Mouse (Mus musculus): Measurements from ENCODE around the gene Usp24. TPM values are rescaled to one million over a fixed set of nuclear protein-coding genes. Genes with fewer than 3 reads are reported as not detected.

The Usp24 gene
- polyA plus RNA-seq, 1 experiment from 2014 or later, result 12.6 TPM

DNA sequence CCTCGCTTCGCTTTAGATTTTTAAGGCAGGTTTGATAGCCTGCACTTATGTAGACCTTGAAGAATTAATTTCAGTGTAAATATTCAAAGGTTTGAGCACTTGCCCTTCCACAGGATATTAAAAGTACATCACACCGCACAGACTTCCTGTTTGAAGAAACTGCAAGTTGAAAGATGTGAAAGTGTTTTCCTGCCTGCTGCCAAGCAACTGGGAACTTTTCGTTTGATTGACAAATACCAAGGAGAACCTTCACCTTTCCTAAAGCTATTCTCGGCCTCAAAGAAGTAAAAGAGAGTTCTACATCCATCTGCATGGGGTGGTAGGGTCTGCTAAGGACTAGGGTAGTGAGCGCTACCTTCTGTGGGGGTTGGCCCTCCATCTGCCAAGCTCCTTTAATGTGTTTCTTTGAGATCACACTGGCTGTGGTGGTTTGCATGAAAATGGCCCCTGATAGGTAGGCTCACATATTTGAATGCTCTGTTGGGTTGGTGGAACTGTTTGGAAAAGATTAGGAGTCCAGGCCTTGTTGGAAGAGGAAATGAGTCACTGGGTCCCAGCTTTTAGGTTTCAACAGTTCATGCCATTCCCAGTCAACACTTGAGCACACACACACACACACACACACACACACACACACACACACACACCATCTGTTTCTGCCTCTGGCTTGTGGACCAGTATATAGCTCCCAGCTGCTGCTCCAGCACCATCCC, 22.5 kb upstream of the Usp24 start:
- no peak overlapping the region for H3K27ac ChIP-seq (replicated peaks; ENCODE audit: low read depth, low read length)
- WGBS, result 86% methylated on average over 6 of the region's 6 CpGs
- no peaks in the 10 kb centered on the region for H3K4me1 ChIP-seq (ENCODE audit: control insufficient read depth, insufficient read depth, low read length)
- ATAC-seq (ENCODE audit: low FRiP score, low TSS enrichment) (no peak), DNase-seq (no peak)
- H3K36me3 ChIP-seq (ENCODE audit: control insufficient read depth, insufficient read depth, low read length), result no peaks in the 10 kb centered on the region
- H3K9me3 ChIP-seq (ENCODE audit: control insufficient read depth, low read length), result no peaks in the 10 kb centered on the region
- no peaks in the 10 kb centered on the region for H3K27me3 ChIP-seq (ENCODE audit: control insufficient read depth, insufficient read depth, low read length)
- H3K4me2 ChIP-seq (ENCODE audit: low read length), result no peak overlapping the region
- H3K9ac ChIP-seq (replicated peaks; ENCODE audit: low read length), result no peak overlapping the region
- no peak overlapping the region for H3K4me3 ChIP-seq (replicated peaks; ENCODE audit: low read depth, low read length)

GRCm38 (mm10) chr4:106295696-106296095, 20.3 kb upstream of the Usp24 start:
- Histone ChIP-seq H3K4me2 (ENCODE audit: low read length) (no peak overlapping the region), H3K9me3 (ENCODE audit: control insufficient read depth, low read length) (no peaks in the 10 kb centered on the region), H3K4me1 (ENCODE audit: control insufficient read depth, insufficient read depth, low read length) (no peaks in the 10 kb centered on the region), H3K27ac (replicated peaks; ENCODE audit: low read depth, low read length) (no peak overlapping the region), H3K4me3 (replicated peaks; ENCODE audit: low read depth, low read length) (no peak overlapping the region), H3K9ac (replicated peaks; ENCODE audit: low read length) (no peak overlapping the region), H3K27me3 (ENCODE audit: control insufficient read depth, insufficient read depth, low read length) (no peaks in the 10 kb centered on the region), H3K36me3 (ENCODE audit: control insufficient read depth, insufficient read depth, low read length) (no peaks in the 10 kb centered on the region)
- DNase-seq (no peak), ATAC-seq (ENCODE audit: low FRiP score, low TSS enrichment) (no peak)
- 75% methylated on average over 4 of the region's 4 CpGs for WGBS

- no peak for DNase-seq
- Histone ChIP-seq H3K9ac (replicated peaks; ENCODE audit: low read length) (no peak overlapping the region), H3K4me2 (ENCODE audit: low read length) (no peak overlapping the region), H3K4me3 (replicated peaks; ENCODE audit: low read depth, low read length) (no peak overlapping the region), H3K9me3 (ENCODE audit: control insufficient read depth, low read length) (no peaks in the 10 kb centered on the region), H3K4me1 (ENCODE audit: control insufficient read depth, insufficient read depth, low read length) (no peaks in the 10 kb centered on the region), H3K27me3 (ENCODE audit: control insufficient read depth, insufficient read depth, low read length) (no peaks in the 10 kb centered on the region), H3K27ac (replicated peaks; ENCODE audit: low read depth, low read length) (no peak overlapping the region), H3K36me3 (ENCODE audit: control insufficient read depth, insufficient read depth, low read length) (no peaks in the 10 kb centered on the region)
- WGBS, result 91% methylated on average over 7 of the region's 7 CpGs
- no peak for ATAC-seq (ENCODE audit: low FRiP score, low TSS enrichment)
Observed at GRCm38 (mm10) chr4:106296412-106297086, 19.5 kb upstream of the Usp24 start.

GRCm38 (mm10) chr4:106301346-106301745, 14.7 kb upstream of the Usp24 start:
- no peak overlapping the region for H3K9ac ChIP-seq (replicated peaks; ENCODE audit: low read length)
- 90% methylated on average over 6 of the region's 6 CpGs for WGBS
- no peak for DNase-seq
- no peaks in the 10 kb centered on the region for H3K27me3 ChIP-seq (ENCODE audit: control insufficient read depth, insufficient read depth, low read length)
- no peaks in the 10 kb centered on the region for H3K36me3 ChIP-seq (ENCODE audit: control insufficient read depth, insufficient read depth, low read length)
- no peak for ATAC-seq (ENCODE audit: low FRiP score, low TSS enrichment)
- no peak overlapping the region for H3K27ac ChIP-seq (replicated peaks; ENCODE audit: low read depth, low read length)
- H3K4me2 ChIP-seq (ENCODE audit: low read length), result no peak overlapping the region
- H3K9me3 ChIP-seq (ENCODE audit: control insufficient read depth, low read length), result no peaks in the 10 kb centered on the region
- H3K4me1 ChIP-seq (ENCODE audit: control insufficient read depth, insufficient read depth, low read length), result no peaks in the 10 kb centered on the region
- no peak overlapping the region for H3K4me3 ChIP-seq (replicated peaks; ENCODE audit: low read depth, low read length)

DNA sequence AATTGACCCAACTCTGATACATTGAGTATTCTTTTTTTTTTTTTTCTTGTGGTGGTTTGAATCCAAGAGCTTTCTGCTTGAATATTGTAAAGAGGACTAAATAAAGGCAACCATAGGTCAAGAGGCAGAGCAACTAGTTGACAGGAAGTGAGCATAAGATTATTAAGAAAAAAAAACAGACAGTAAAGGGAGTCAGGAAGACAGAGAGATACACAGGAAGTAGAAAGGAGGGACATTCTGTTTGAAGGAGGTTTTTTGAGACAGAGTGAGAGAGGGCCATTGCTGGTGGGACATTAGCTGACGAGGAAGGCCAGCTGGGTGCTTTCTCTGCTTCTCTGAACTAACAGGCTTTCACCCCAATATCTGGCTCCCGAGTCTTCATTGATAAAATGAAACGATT, 7.9 kb upstream of the Usp24 start:
- no peak overlapping the region for H3K9ac ChIP-seq (replicated peaks; ENCODE audit: low read length)
- H3K9me3 ChIP-seq (ENCODE audit: control insufficient read depth, low read length), result no peaks in the 10 kb centered on the region
- H3K27ac ChIP-seq (replicated peaks; ENCODE audit: low read depth, low read length), result no peak overlapping the region
- H3K4me2 ChIP-seq (ENCODE audit: low read length), result no peak overlapping the region
- H3K27me3 ChIP-seq (ENCODE audit: control insufficient read depth, insufficient read depth, low read length), result no peaks in the 10 kb centered on the region
- H3K4me1 ChIP-seq (ENCODE audit: control insufficient read depth, insufficient read depth, low read length), result no peaks in the 10 kb centered on the region
- DNase-seq, result no peak
- H3K4me3 ChIP-seq (replicated peaks; ENCODE audit: low read depth, low read length), result no peak overlapping the region
- no peaks in the 10 kb centered on the region for H3K36me3 ChIP-seq (ENCODE audit: control insufficient read depth, insufficient read depth, low read length)
- WGBS, result 92% methylated on average over 3 of the region's 3 CpGs
- no peak for ATAC-seq (ENCODE audit: low FRiP score, low TSS enrichment)

GRCm38 (mm10) chr4:106312651-106313050, 3.4 kb upstream of the Usp24 start:
- Histone ChIP-seq H3K4me3 (replicated peaks; ENCODE audit: low read depth, low read length) (no peak overlapping the region), H3K9me3 (ENCODE audit: control insufficient read depth, low read length) (no peaks in the 10 kb centered on the region), H3K4me1 (ENCODE audit: control insufficient read depth, insufficient read depth, low read length) (peaks cover 5% of the 10 kb centered on the region), H3K36me3 (ENCODE audit: control insufficient read depth, insufficient read depth, low read length) (no peaks in the 10 kb centered on the region), H3K4me2 (ENCODE audit: low read length) (no peak overlapping the region), H3K9ac (replicated peaks; ENCODE audit: low read length) (no peak overlapping the region), H3K27me3 (ENCODE audit: control insufficient read depth, insufficient read depth, low read length) (no peaks in the 10 kb centered on the region), H3K27ac (replicated peaks; ENCODE audit: low read depth, low read length) (no peak overlapping the region)
- ATAC-seq (ENCODE audit: low FRiP score, low TSS enrichment), result no peak
- 71% methylated on average over 8 of the region's 8 CpGs for WGBS
- DNase-seq, result no peak

- H3K27me3 ChIP-seq (ENCODE audit: control insufficient read depth, insufficient read depth, low read length), result no peaks in the 10 kb centered on the region
- no peak for ATAC-seq (ENCODE audit: low FRiP score, low TSS enrichment)
- WGBS, result 83% methylated on average over 8 of the region's 8 CpGs
- H3K36me3 ChIP-seq (ENCODE audit: control insufficient read depth, insufficient read depth, low read length), result no peaks in the 10 kb centered on the region
- peaks cover 9% of the 10 kb centered on the region for H3K4me1 ChIP-seq (ENCODE audit: control insufficient read depth, insufficient read depth, low read length)
- no peak overlapping the region for H3K4me2 ChIP-seq (ENCODE audit: low read length)
- H3K4me3 ChIP-seq (replicated peaks; ENCODE audit: low read depth, low read length), result no peak overlapping the region
- DNase-seq, result no peak
- H3K9me3 ChIP-seq (ENCODE audit: control insufficient read depth, low read length), result no peaks in the 10 kb centered on the region
- no peak overlapping the region for H3K9ac ChIP-seq (replicated peaks; ENCODE audit: low read length)
- no peak overlapping the region for H3K27ac ChIP-seq (replicated peaks; ENCODE audit: low read depth, low read length)
Observed at GRCm38 (mm10) chr4:106313070-106313469, 2.9 kb upstream of the Usp24 start.

DNA sequence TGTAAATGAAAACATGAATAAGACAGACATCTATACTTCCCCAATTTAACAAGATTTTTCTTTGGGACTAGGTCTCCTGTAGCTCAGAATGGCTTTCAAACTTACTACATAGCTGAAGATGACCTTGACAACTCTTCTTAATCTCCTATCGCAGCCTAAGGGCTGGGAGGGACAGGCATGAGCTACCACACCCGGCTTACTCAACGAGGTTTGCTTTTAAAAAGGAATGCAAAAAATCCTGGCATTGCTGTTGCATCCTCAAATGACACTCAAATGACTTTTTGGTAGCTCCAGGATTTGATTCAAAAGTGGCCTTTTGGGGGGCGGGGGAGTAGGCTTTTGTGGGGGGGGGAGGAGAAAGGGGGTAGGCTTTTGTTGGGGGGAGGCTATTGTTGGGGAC, 2.1 kb upstream of the Usp24 start:
- no peak overlapping the region for H3K4me2 ChIP-seq (ENCODE audit: low read length)
- 44% methylated on average over 4 of the region's 4 CpGs for WGBS
- no peak overlapping the region for H3K4me3 ChIP-seq (replicated peaks; ENCODE audit: low read depth, low read length)
- H3K4me1 ChIP-seq (ENCODE audit: control insufficient read depth, insufficient read depth, low read length), result peaks cover 16% of the 10 kb centered on the region
- no peaks in the 10 kb centered on the region for H3K27me3 ChIP-seq (ENCODE audit: control insufficient read depth, insufficient read depth, low read length)
- no peak overlapping the region for H3K27ac ChIP-seq (replicated peaks; ENCODE audit: low read depth, low read length)
- ATAC-seq (ENCODE audit: low FRiP score, low TSS enrichment), result no peak
- DNase-seq, result no peak
- no peaks in the 10 kb centered on the region for H3K36me3 ChIP-seq (ENCODE audit: control insufficient read depth, insufficient read depth, low read length)
- no peaks in the 10 kb centered on the region for H3K9me3 ChIP-seq (ENCODE audit: control insufficient read depth, low read length)
- no peak overlapping the region for H3K9ac ChIP-seq (replicated peaks; ENCODE audit: low read length)

DNA sequence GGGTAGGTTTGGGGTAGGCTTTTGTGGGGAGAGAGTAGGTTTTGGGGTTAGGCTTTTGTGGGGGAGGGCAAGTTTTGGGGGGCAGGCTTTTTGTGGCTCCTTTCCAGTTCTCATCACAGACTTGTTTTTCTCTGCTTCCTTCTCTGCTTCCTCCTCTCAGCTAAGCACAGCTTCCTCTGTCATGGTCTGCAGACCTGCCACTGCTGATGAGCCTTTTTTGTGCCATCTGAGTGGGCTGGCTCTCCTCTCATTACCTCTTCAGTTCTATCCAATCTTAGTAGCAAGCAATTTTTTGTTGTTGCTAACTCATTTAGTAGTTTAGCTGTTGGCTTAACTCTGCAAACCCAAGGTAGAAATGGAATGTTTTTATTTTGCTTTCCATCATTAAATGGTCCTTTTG, 1.7 kb upstream of the Usp24 start:
- no peaks in the 10 kb centered on the region for H3K9me3 ChIP-seq (ENCODE audit: control insufficient read depth, low read length)
- DNase-seq (no peak), ATAC-seq (ENCODE audit: low FRiP score, low TSS enrichment) (no peak)
- H3K36me3 ChIP-seq (ENCODE audit: control insufficient read depth, insufficient read depth, low read length), result no peaks in the 10 kb centered on the region
- H3K4me2 ChIP-seq (ENCODE audit: low read length), result no peak overlapping the region
- H3K27me3 ChIP-seq (ENCODE audit: control insufficient read depth, insufficient read depth, low read length), result no peaks in the 10 kb centered on the region
- peaks cover 21% of the 10 kb centered on the region for H3K4me1 ChIP-seq (ENCODE audit: control insufficient read depth, insufficient read depth, low read length)
- H3K9ac ChIP-seq (replicated peaks; ENCODE audit: low read length), result no peak overlapping the region
- no peak overlapping the region for H3K27ac ChIP-seq (replicated peaks; ENCODE audit: low read depth, low read length)
- H3K4me3 ChIP-seq (replicated peaks; ENCODE audit: low read depth, low read length), result no peak overlapping the region

Measured in midbrain, embryonic 14.5 days (tissue).